Mouse (Mus musculus) megakaryocyte, embryonic 14.5 days (primary cell): ENCODE measurements around the gene Oxa1l.

Source experiments
- FLI1 ChIP-seq: IDR thresholded peaks from 2 replicates; pipeline ENCODE4 v1.6.1; 2012; ENCODE audit warnings: low read length, inconsistent platforms, mixed read lengths
- GATA1 ChIP-seq: IDR thresholded peaks from 3 replicates; pipeline ENCODE4 v1.6.1; 2012; ENCODE audit warnings: mixed read lengths, low read length, inconsistent platforms, borderline replicate concordance

GRCm38 (mm10) chr14:54365026-54365645 lies 4.5 kb downstream of the Oxa1l start:
- TF ChIP-seq GATA1 (no peak), FLI1 (no peak)
